Mouse (Mus musculus) WW6 (cell line): Measurements from ENCODE around the gene Tmem131.

Source experiments
- DNase-seq: peaks from one replicate; pipeline ENCODE4 v3.0.0-alpha.2; 2013; ENCODE audit warnings: low read depth, low spot score

Gene Tmem131

DNA sequence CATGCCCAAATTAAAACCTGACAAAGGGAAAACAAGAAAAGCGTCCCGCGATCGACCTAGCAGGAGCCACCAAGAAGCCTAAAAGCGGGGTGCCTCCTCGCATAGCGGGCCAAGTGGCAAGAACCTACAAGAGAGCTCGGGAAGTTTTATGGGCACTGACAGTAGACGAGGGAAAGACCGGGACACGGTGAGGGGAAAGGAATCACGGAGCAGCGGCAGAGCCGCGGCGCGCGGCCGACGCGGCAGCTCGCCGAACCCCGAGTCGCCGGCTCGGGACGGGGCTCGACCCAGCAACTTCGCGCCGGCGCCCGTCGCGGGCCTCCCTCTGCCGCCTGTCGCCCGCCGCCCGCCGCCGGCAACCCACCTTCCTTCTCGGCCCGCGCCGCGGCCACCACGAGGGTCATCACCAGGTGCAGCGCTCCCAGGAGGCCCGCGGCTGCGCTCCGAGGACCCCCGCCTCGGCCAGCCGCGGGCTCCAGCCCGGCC lies 4.6 kb downstream of the Tmem131 start:
- DNase-seq = no peak

DNA sequence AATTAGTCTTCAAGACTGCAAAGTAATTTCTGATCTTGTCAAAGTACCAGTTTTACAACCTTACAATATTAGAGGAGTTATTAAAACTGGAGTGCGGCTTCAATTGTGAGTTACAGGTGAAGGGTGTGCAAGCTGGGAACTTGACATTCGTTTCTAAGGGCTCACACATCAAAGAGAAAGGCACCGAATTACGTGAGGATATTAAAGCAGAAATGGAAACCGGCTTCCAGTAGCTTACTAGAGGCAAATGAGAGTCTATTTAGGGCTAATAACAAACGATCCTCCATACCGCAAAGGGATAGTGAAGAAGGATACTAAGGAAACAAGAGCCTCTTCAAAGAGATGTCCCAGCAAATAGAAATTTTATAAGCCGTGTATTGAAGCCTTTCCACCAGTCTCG lies 5.1 kb downstream of the Tmem131 start:
- no peak for DNase-seq

DNA sequence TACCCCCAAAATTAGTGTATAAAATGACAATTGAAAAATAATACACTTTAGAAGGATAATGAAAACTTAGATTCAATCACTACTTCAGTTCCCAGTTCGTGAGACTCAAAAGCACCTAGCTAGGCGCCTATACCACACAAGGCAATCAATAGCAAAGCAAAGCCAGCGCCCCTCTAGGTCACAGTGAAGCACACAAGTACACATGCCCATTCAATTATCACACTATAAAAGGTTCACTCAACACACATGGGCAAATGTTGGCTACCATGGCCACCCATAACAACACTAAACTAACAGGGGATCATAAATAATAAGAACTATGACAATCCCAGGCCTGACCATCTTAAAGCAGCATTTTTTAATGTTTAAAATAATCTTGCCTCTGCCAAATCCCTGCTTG lies 5.8 kb downstream of the Tmem131 start:
- DNase-seq = no peak

DNA sequence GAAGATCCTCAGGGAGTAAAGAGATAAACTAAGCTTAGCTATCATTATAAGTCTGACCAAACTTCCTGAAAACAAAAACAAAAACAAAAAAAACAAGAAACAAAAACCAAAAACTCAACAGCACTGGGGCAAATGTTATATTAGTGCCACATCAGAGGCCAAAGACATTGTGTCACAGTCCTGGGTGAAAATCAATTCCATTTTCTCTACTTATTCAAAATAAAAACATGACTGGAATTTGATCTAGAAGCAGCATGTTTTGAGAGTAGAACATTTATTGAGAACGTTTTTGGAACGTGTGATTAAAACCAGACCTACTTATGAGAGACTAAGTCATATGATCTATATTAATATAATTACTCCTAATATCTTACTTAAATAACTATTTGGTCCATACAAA lies 6.5 kb downstream of the Tmem131 start:
- DNase-seq = no peak

DNA sequence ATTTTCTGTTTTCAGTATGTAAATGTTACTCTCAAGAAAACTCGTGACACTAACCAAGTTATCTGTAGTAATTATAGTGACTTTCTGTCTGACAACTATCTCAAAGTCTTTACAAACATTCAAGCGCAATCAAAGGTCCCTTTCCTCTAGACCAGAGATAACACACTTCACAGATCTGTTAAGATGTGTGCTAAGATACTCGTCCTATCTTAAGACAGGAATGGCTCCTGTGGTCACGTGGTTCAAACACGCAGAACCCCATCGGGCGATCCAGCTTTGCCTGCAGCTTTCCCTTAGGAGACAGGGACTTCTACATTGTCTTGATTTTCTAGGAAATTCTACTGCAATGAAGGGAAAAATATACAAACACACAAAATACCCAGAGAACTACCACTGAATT lies 6.9 kb downstream of the Tmem131 start:
- no peak for DNase-seq

DNA sequence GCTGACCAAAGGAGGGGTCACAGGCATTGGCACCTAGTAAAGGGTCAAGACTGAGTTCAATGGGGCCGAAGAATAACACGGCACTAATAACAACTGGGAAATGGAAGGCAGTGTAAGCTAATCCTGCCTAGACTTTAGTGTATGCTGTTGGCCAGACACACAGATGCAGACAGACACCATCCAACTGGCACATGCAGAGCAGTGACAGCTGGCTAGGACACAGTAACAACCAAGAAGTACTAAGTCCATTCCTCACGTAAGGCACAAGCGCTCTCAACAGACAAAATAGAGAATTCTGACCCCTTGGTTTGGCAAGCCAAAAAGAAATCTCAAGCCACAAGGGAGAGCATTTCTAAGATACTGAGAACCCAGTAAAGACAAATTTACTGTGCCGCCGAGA lies 8.7 kb downstream of the Tmem131 start:
- DNase-seq = no peak

DNA sequence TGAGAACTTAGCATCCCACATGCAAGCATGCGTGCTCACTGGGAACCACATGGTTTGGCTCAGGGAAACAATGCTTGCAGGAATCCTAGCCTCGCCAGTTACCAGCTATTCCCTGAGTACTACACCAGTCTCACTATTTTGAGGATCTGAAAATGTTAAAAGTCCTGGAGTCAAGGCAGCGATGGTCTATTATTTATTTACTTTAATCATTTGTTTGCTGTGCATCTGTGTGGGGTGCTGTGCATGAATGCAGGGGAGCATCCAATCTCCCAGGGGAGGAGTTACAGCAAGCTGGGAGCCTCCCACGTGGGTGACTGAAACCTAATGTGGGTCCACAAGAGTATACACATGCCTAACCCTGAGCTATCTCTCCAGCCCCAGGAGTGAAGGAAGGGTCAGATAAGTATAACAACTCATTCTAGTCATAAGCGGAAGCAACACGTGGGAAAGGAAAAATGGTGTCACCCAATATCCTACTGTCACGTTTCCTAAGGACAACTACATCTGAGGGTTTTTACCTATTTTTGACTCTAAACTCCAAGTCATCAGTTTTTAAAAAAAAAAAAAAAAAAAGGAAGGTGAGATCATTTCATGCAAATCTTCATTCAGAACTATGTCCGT lies 9.4 kb downstream of the Tmem131 start:
- DNase-seq = no peak

DNA sequence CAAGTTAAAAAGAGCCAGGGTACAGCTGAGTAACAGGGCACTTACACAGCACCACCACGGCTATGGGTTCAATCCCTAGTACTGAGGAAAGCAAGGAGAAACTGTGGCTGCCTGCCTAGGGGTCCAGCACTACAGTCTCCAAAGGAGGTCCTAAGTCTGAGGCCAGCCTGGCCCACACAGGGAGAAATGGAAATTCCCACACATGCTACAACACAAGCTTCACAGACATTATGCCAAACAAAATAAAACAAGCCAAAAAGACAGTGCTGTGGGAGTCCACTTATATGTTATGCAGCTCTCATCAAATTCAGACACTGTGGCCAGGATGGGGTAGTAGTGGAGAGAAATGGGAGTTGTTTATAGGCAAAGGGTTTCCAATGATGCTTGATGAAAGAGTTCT lies 11.2 kb downstream of the Tmem131 start:
- DNase-seq = no peak

DNA sequence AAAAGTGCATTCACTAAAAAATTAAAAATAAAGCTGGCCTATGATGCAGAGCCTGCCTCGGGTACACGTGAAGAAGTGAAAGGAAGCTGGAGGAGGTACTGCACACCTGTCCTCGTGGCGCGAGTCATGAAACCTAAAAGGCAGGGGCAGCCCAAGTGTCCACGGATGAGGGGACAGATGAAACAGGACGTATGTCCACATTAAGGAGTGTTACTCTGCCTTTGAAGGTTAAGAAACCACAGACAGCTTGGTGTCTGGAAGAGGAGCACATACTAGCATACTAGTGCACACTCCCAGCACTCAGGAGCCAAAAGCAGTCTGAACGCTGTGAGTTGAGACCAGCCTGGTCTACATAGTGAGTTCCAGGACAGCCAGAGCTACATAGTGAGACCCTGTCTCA lies 12.6 kb downstream of the Tmem131 start:
- no peak for DNase-seq

DNA sequence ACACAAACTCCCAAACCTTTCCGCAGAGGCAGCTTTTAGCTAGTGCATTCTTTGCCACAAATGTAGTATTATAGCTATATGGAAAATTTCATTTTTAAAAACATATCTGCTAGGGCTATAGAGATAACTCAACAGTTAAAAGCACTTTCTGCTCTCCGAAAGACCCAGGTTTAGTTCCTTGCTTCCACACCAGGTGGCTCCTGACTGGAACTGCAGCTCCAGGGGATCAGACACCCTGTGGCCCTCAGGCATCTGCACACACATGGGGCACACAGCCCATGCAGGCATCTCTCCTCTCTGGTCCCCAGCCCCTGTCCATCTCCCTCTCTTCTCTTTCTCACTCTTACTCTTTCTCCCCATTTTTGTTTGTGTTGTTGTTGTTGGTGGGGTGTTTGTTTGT lies 13.5 kb downstream of the Tmem131 start:
- no peak for DNase-seq

DNA sequence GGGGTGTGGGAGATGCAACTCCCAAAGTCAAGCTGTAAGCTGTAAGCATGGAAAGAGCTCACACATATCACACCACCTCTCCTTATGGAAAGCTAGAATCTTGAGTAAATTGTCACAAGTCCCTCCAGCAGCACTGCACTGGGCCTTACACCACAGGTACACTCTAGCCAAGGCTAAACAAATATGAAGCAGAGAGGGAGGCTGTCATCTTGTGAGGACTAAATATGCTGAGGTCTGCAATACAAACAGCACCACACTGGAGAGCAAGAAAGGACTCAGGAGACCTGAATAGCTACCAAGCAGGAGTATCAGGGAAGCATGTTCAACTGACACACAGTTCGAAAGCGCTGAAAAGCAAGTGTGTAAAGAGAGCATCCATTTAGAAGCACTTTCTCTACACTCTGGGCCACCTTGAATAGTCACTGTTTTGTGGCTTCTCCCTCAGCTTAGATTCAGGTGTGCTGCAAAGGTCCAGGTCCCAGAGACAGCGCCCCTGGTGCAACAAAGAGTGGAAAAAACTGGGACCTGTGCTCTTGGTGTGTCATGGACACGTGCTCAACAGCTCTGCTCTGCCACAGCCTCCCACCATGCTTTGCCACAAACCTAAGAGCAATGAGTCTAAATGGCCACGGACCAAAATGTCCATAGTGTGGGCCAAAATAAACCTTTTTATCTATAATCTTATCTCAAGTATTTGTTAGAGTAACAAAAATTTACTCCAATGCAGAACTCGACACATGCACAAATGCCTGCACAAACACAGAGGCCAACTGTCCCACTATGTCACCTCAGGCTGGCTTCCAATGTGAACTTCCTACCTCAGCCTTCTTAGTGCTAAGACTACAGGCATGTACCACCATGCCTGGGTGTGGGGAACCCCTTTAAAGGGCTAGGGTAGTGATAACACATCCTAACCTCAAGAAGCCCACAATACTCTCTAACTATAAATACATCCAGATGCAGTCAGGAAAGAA lies 14.8 kb downstream of the Tmem131 start:
- no peak for DNase-seq

DNA sequence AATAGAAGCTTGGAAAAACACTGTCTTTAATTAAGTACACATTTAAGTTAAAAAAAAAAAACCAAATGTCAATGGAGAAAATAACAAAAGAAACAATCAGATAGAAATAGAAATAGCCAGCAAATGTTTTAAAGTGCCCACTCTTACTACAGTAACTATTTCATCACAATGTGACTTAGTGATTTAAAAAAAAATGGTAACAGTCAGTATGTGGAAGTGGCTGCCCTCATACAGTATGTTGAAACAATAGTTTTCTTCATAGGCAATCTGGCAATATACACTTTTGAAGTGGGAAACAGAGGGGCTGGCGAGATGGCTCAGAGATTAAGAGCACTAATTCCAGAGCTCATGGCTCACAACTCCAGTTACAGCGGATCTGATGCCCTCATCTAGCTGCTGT lies 15.9 kb downstream of the Tmem131 start:
- no peak for DNase-seq

DNA sequence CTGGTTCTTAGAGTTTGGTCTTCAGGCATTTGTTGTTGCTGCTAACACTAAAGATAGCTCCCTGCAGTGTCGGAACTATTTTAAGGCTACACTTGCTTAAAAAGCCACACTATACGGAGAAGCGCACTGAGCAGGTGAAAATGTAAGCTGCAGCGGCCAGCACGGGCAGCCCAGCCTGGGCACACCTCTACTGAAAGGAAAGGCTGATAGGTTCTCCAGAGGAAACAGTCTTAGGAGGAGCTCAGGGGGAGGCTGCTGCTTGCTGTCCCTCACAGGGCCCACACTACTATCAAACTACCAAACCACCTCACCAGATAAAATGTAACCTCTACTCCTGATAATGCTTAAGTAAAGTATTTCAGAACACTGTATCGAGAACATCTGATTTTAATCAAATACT lies 16.7 kb downstream of the Tmem131 start:
- DNase-seq = no peak

DNA sequence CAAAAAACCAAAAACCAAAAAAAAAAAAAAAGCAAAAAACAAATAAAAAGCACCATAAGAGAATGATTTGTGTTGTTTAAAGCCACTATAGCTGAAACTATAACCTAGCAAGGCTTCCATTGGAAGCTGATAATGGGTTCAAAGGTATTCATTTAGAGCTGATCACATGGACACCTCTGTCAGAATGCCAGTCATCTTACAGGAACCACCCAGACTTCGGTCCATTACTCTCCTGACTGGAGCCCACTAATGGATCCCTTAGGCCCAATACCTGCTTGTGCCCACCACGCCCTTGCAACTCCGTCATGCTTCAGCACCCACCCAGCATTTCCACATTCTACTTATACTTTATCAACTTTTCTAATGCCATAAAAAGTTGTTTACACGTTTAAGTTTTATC lies 17.2 kb downstream of the Tmem131 start:
- no peak for DNase-seq

DNA sequence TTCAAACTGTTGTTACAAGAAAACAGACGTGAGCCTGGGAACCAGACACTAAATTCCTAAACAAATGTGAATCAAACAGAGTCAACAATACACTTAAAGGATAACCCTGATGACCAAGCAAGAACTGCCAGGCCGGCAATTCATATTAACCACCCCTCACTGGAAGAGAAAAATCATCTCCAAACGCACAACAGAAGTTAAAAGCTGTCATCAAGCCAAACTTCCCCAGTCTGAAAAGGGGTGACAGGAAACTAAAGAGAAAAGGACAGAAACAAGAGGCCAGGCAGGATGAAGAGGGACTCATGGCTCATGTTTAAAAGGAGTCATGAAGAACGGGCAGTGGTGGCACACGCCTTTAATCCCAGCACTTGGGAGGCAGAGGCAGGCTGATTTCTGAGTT lies 17.7 kb downstream of the Tmem131 start:
- DNase-seq = no peak

DNA sequence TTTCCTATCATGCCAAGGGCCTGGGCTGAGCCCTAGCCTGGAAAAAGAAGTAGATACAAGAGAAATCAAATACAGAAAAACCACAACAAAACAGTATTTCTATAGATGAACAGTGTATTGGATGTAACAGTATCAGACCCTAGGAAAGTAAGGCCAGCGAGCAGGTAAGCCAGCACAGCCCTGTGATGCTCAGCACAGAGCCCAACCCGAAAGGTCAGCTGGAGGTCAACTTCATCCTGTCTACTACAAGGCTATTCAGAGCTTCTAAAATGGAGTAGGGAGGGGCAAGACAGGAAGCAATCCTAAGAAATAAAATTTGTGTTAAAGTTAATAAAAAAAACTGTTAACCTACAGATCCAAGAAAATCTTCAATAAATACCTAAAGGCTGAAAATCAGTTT lies 18.6 kb downstream of the Tmem131 start:
- no peak for DNase-seq

DNA sequence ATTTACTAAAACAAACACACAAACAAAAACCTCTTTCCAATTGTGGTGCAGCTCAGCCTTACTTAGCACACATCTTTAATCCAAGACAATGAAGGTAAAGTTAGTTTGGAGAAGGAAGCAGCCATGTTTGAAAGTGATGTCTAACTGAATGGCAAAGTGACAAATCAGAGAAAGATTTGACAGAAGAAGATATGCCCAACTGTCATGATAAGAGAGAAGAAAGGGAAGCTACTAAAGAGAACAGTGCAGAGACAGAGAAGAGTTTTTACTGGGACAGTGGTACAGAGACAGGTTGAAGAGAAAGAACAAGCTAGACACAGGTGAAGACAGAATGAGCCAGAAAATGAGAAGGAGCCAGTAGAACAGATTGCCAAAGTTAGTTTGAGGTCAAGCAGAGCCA lies 19.6 kb downstream of the Tmem131 start:
- no peak for DNase-seq

DNA sequence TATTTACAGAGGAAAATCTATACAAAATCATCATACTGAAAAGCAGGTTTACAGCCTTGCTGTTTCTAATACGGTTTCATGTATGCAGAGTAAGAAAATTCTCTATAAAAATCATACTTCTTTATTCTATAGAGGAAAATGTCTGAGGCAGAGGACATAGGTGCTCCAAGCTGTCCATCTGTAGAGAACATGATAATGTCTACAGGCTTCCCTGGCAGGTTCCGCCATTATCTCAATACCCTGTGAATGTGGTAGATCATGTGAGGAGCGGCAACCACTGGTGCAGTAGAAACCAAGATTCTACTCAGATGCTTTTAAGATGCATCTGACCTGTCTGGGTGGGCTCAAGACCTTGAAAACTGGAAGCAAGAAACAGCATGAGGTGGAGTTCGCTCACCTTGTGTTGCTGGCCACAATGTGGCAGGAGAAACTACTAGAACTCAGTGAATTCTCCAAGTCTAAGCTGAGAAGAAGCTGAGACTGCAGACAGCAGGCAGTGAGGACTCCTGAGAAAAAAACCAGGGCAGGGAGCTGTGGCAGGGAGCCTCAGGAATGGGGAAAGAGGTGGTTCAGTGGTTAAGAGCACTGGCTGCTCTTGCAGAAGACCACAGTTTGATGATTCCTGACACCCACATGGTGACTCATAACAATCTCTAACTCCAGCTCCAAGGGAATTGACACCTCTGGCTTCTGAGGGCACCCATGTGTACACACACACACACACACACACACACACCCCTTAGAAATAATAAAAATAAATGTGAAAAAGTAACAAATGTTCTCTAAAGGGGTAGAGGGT lies 20.6 kb downstream of the Tmem131 start:
- no peak for DNase-seq

DNA sequence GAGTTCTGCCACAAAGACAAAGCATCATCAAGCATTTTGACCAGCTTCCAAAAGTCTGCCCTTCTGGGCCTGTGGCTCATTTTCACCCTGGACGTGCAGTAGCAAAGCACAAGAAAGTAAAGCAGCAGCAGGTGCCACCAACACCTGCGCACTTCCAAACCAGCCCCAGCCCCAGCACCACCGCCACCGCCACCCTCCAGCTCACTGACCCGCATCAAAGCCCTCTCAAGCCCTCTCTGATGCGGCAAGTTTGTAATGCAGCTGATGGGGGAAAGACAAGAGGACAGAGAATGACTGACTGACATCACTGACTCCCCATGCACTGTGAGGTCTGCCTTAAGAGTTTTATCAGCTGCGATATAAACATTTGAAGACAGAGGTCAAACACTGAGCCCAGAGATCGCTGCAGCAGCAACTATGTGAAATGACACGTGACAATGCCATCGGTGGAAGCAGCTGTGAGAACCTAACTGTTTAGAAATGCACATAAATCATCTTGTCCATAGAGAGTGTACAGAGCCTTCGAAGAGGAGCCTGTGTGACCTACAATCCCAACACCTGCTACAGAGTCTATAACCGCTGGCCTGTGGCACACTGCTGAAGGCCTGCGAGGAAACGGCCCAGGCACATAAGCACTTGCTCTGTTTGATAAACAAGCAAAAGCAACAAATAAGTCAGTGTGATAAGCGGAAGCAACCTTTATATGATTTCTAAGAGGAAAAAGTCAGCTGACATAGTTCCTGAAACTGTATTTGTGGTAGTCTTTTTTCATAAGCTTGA lies 21.7 kb downstream of the Tmem131 start:
- no peak for DNase-seq

DNA sequence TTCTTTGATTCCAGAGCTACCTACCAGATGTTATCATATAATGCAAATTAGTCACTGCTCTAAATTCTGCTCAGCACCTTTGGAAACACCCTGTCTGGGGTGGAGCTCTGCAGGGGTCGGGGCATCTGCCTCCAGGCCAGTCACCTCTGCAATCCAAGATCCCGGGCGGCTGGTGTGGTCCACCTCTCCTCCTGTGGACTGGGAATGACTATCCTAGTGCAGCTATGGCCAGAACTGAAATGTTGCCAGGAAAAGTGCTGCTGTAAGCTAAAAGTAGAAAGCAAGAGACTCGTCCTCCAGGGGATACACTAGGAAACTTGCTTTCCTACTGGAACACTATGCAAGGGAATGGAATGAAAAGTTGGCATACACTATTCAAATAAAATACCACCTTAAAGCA lies 22.7 kb downstream of the Tmem131 start:
- no peak for DNase-seq

DNA sequence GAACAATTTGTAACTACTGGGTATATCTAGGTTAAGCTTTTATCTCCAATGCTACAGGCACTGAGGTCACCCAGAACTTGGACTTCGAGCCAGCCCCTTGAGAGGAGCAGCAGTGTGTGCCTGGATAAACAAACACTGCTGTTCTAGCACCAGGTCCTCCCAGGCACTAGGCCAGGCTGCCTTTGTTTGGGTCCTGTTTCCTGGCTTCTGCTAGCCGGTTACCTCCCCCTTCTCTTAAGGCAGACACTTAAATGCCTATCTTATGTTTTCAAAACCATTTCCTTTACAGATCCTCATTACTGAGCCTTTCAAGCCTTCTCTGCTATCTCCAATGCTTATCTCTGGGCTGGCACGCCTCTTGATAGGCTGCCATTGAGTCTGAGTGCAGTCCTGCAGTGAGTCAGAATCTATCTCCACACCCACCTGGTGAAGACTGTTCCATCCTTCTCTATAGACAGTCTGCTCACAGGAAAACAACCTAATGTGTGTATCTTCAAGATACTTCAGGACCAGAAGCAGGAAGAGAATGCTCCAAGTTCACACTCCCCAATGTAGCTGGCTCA lies 23.2 kb downstream of the Tmem131 start:
- no peak for DNase-seq
